Mouse (Mus musculus) small intestine, adult 2 months (tissue): ENCODE measurements around the gene Elmo1.

Source experiments
- CTCF ChIP-seq: fragments of 200-500 bp; IDR thresholded peaks from 2 replicates; pipeline ENCODE4 v1.5.1; 2012; ENCODE audit warnings: low read depth, mild to moderate bottlenecking, control low read depth, inconsistent platforms, low read length, moderate library complexity, mixed read lengths; ENCODE audit not compliant: insufficient replicate concordance, insufficient read length; ENCODE audit errors: extremely low read depth
- POLR2A ChIP-seq: fragments of 200-500 bp; IDR thresholded peaks from 2 replicates; pipeline ENCODE4 v1.6.1; 2012; ENCODE audit warnings: low read depth, mild to moderate bottlenecking, control low read depth, inconsistent platforms, low read length, moderate library complexity

DNA sequence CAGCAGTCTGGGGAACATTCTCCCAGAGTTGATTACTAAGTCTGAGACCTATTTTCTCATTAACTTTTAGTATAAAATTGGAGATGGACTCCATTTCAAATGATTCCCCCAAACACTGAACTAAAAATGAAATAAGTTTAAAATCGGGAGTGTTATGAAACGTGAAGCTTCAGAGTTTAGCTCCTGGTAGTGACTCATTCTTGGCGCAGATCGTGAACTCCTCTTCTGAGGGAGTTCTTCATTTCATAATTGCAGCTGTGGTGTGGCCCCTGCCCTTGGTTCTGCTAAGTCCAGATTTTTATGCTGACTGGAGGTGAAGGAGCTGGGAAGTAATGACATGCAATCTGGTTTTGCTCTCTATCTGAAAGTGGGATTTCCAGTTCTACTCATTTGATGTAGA, 307.9 kb downstream of the Elmo1 start:
- no peak for TF ChIP-seq CTCF
- TF ChIP-seq POLR2A = no peak
